Mouse (Mus musculus) thymus, adult 2 months (tissue): Measurements from ENCODE around the gene Mknk1.

Experiments used
- CTCF ChIP-seq: fragments of 200-500 bp; IDR thresholded peaks from 2 replicates; pipeline ENCODE4 v1.5.1; 2012; ENCODE audit warnings: mild to moderate bottlenecking, control low read depth, low read length, moderate library complexity, borderline replicate concordance; ENCODE audit not compliant: control insufficient read depth, poor library complexity, insufficient read depth; ENCODE audit errors: extremely low read depth
- POLR2A ChIP-seq: fragments of 200-500 bp; IDR thresholded peaks from 2 replicates; pipeline ENCODE4 v1.6.1; 2012; ENCODE audit warnings: mild to moderate bottlenecking, low read length, control low read depth, moderate library complexity; ENCODE audit not compliant: control insufficient read depth, poor library complexity, insufficient read depth; ENCODE audit errors: extremely low read depth

- TF ChIP-seq POLR2A (no peak), CTCF (no peak)
These were observed 16.6 kb downstream of the Mknk1 start for GRCm38 (mm10) chr4:115855609-115856008.
